Mouse (Mus musculus) megakaryocyte-erythroid progenitor cell, adult 5-6 weeks (primary cell): ENCODE measurements around the gene Nr1h4. TPM values are rescaled to one million over a fixed set of nuclear protein-coding genes. Genes with fewer than 3 reads are reported as not detected.

Experiments
- total RNA-seq, 2 experiments: library from RNA; stranded (forward) in 1 of 2; stranded (reverse) in 1 of 2; fragments of 200-1000, 215-1000 nt in 1 of 2; fragments of >200 nt in 1 of 2; fragmentation: Nextera tagmentation in 1 of 2; gene quantifications; 2 replicates each; pipeline ENCODE4 v1.2.3; 2014 to 2017

Nr1h4 gene
- total RNA-seq, 2 experiments from 2014 or later: not detected

Other genes starting within 250 kb of the Nr1h4 start
- not detected in 2 replicates for gene Ano4, start 188.8 kb downstream of the Nr1h4 start, total RNA-seq (2014; fragmentation: Nextera tagmentation)
- not detected in 2 replicates for gene Ano4, start 188.8 kb downstream of the Nr1h4 start, total RNA-seq (2017)
- 5.3 and 8.5 TPM in 2 replicates for gene Gas2l3, start 89.6 kb downstream of the Nr1h4 start, total RNA-seq (2014; fragmentation: Nextera tagmentation)
- gene Gas2l3, start 89.6 kb downstream of the Nr1h4 start, total RNA-seq (2017): 4.9 and 12.9 TPM in 2 replicates
- gene Slc17a8, start 87.7 kb upstream of the Nr1h4 start, total RNA-seq (2014; fragmentation: Nextera tagmentation): 0.13 TPM in 1 of 2 replicates, not detected in the other
- gene Slc17a8, start 87.7 kb upstream of the Nr1h4 start, total RNA-seq (2017): 0.19 TPM in 1 of 2 replicates, not detected in the other
- gene Scyl2, start 152.7 kb upstream of the Nr1h4 start, total RNA-seq (2014; fragmentation: Nextera tagmentation): 34.0 and 50.8 TPM in 2 replicates
- 45.7 and 52.7 TPM in 2 replicates for gene Scyl2, start 152.7 kb upstream of the Nr1h4 start, total RNA-seq (2017)
- gene Actr6, start 198.7 kb upstream of the Nr1h4 start, total RNA-seq (2014; fragmentation: Nextera tagmentation): 21.0 and 21.7 TPM in 2 replicates
- 10.4 and 22.4 TPM in 2 replicates for gene Actr6, start 198.7 kb upstream of the Nr1h4 start, total RNA-seq (2017)
- 30.8 and 43.8 TPM in 2 replicates for gene Uhrf1bp1l, start 211.4 kb upstream of the Nr1h4 start, total RNA-seq (2014; fragmentation: Nextera tagmentation)
- gene Uhrf1bp1l, start 211.4 kb upstream of the Nr1h4 start, total RNA-seq (2017): 23.7 and 44.3 TPM in 2 replicates